Mouse (Mus musculus): ENCODE results near the gene Aldh4a1. TPM values are rescaled to one million over a fixed set of nuclear protein-coding genes. Genes with fewer than 3 reads are reported as not detected.

Gene Aldh4a1
- total RNA-seq (2023), result 19.8 TPM

DNA sequence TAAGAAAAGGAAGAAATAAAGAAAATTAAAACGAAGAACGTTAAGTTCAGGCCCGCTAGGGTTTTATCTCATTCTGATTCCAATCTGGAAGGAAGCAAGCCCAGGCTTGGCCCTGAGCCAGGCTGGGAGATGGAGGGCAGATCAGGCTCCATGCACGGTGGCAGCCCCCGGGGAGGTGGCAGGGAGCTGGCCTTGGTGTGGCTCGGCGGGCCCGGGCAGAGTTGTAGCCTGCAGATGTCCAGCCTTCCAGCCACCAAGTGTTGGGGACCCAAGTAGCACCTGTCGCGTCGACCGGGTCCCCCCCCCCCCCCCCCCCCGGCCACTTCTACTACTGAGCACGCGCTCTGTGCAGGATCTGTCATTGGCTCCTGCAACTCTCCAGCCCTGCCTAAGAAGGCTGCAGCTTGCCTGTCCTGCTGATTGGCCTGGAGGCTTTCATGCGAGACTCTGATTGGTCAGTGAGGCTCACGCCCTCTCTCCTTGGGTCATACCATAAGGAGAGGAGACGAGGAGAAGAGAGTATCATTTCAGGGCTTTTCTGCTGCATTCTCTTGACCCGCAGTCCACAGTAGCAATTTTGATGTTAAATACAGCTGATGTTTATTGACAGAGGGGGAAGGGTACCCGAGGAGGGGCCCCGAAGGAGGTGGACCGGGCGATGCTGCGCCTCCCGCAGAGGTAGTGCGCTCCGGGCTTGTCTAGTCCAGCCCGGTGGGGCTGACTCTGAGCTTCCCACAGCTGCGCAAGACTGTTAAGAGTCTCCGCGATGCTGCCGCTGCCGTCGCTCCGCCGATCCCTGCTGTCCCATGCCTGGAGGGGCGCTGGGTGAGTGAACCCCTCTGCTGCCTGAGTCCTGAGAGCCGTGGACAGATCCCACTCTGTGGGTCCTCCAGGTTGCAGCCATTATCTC, at the start of gene Aldh4a1:
TSS of gene Aldh4a1 (plus strand) at position 494 of the 910 bp plus-strand sequence.

DNA sequence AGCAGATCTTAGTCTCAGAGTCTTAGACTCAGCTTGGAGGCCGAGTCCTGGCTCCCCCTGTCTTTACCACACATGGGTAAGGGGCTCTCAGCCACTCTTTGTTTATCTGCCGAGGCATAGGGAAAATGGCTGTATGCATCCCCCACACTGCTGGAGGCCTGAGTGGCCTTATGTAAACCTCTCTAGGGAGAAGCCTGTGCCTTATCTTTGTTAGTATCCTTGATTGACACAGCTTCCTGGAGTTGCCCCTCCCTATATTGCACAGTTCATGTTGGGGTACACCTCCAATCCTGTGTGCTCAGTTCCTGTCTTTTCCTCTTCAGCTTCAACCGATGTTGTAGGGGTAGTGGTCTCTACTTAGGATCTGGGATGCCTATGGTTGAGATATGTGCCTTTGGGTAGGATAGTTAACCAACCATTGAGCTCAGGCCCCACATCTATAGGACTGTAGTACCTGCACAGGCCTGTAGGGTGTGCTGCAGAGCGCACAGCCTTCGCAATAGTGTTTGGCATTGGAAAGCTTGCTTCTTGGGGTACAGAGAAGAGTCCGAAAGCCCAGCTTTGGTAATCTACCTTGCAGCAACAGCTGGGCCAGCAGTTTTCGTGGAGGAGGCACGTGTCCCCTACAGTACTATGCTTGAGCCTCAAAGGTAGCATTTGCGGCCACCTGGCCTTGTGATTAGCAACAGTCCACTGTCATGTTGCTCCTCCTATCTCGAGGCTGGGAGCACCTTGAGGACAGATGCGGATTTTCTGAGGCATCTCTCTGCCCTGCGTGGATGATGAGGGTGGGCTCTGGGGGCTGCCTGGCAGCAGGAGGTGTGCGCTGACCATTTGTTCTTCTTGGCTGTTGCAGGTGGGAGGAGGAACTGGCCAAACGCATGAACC, 20.1 kb upstream of the Aldh4a1 start, which contains the start of gene Gm21969:
TSS of gene Gm21969 (plus strand) at position 830 of the 888 bp plus-strand sequence.

DNA sequence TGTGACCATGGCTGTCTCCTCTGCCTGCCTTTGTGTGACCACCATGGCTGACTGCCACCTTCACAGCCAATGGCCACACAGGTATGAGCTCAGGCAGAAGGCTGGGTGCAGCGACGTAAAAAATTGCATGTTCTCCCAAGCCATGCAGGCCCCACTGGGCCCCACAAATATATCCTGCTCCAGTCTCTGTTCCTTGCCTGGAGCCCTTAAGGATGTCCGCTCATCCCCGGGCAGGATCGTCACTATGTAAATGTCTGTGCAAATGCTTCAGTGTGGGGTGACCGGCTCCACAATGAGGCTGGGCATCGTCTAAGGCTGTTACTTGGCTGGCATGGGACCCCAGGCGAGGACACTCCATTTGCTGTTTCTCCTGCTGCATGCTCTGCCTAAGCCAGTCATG, 30.6 kb downstream of the Aldh4a1 start, which contains the start of gene Tas1r2:
TSS of gene Tas1r2 (plus strand) at position 301 of the 400 bp plus-strand sequence.

Other genes with a start within 250 kb of the Aldh4a1 start
- gene Iffo2, start 92.3 kb upstream of the Aldh4a1 start, total RNA-seq (2023), result 14.4 TPM
- 0.30 TPM for gene Gm21969, start 19.7 kb upstream of the Aldh4a1 start, total RNA-seq (2023)
- gene Tas1r2, start 30.7 kb downstream of the Aldh4a1 start, total RNA-seq (2023), result not detected
- gene Pax7, start 210.7 kb downstream of the Aldh4a1 start, total RNA-seq (2023), result not detected